Mouse (Mus musculus) skeletal muscle tissue, adult 2 months (tissue): ENCODE data around the gene Gm49393.
"Not testable (repeated sequence)": the region's sequence is repeated elsewhere in the genome, so short reads cannot be mapped to it uniquely, and the experiment has no call there.

Experiments used
- DNase-seq: peaks from one replicate; pipeline ENCODE4 v3.0.0-alpha.2; 2012; ENCODE audit warnings: low read depth, low spot score

Gm49393 gene

DNA sequence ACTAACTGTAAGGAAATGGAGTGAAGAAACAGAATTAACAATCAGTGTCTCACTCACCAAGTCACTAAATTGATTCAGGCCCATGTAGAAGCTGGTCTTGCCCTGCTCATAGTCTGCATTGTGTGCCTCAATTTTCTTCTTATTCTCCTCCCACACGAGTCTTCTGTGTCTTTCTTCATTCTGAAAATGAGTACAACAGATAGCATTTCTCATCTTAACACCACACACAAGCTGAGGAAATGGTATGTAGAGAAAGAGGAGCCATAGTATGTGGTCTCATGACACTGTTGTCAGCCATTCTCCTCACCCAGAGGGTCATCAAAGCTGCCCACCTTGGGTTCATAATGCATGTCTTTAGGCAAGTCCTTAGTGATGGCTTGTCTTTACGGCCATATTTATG lies at the start of gene Gm49393:
TSS of gene Gm49393 (minus strand) at position 101 of the 400 bp plus-strand sequence.
- not testable (repeated sequence) for DNase-seq

DNA sequence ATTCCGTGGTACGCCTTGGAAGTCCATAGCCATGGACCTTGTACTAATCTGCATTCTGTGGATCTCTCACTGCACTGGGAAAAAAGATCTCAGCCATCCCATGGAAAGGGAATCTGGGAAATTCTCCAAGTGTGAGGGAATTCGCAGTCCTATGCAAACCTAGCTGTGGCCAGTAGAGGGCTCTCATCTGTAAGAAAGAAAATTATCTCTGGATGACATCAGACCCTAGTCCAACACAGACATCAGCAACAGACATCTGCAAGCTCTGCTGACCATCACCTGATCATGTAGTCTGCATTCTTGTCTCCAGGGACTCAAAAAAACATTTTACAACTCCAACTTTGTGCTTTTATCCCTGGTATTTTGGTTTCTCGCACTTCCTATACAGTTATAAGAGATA lies 36.9 kb upstream of the Gm49393 start:
- not testable (repeated sequence) for DNase-seq

DNA sequence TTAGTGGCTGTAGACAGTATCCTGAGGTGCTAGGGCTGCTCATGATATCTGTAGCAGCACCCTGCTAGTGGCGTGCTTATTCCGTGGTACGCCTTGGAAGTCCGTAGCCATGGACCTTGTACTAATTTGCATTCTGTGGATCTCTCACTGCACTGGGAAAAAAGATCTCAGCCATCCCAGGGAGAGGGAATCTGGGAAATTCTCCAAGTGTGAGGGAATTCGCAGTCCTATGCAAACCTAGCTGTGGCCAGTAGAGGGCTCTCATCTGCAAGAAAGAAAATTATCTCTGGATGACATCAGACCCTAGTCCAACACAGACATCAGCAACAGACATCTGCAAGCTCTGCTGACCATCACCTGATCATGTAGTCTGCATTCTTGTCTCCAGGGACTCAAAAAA lies 28.6 kb upstream of the Gm49393 start:
- not testable (repeated sequence) for DNase-seq

DNA sequence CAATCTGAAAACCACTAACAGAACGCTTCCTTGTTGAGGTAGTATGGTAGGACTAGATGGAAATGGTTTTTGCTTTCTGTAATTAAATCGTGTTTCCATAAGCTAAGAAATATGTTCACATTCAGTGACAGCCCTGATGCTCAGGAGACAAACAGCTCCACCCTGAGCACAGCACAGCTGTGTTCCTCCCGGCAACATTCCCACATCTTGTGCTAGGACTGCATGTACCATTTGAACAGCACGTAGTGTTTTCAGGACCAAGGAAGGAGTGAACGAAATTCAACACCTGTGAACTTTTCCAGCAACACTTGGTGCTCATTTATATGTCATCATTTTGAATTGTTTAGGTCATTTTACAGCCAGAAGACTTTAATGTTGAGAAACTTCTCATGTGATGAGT lies 26.3 kb upstream of the Gm49393 start:
- no peak for DNase-seq

DNA sequence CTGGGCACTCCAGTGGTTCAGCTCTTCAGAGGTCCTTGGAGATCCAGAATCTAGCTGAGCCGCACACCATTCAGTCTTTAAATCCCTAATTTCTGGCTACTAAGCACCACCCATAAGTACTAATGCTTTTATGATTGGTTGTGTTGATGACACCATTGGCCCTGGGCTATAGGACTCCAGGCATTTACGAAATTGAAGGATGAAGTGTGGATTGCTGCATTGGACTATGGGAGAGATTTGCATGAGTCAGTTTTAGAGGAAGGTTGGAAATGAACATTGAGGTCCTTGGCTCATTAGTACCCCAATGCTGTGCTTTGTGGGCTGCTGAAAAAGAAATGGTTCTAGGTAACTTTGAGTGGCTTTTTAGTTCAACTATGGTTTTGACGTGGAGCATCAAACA lies 6.5 kb upstream of the Gm49393 start, which contains the start of gene Tpbpa:
TSS of gene Tpbpa (minus strand) at position 101 of the 400 bp plus-strand sequence.
- not testable (repeated sequence) for DNase-seq

DNA sequence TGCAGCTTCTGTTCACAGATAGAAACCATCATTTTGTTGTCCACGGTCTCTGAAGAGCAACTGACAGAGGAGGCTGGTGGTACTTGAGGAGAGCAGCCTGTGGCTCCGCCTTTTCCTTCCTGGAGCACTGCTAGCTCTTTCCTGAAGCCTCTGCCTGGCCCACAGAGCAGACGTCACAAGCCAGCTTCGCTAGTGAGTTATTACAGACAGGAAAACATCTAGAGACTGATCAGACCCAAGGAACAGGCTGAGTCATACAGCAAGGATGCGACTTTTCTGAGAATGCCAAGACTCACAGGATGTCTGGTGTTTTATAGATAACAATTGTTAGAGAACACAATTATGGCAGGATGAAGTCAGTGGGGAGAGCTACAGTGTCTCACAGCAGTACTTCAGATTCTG lies 1.1 kb upstream of the Gm49393 start, which contains the start of the genes Gm49391 and Ctla2a:
TSS of gene Gm49391 (minus strand) at position 72 of the 402 bp plus-strand sequence.
TSS of gene Ctla2a (minus strand) at position 126 of the 402 bp plus-strand sequence.
- DNase-seq = peak; percentile 27

DNA sequence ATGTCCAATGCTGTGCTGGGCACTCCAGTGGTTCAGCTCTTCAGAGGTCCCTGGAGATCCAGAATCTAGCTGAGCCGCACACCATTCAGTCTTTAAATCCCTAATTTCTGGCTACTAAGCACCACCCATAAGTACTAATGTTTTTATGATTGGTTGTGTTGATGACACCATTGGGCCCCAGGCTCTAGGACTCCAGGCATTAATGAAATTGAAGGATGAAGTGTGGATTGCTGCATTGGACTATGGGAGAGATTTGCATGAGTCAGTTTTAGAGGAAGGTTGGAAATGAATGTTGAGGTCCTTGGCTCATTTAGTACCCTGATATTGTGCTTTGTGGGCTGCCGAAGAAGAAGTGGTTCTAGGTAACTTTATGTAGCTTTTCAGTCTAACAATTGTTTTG lies 30.6 kb downstream of the Gm49393 start, which contains the start of gene Tpbpb:
TSS of gene Tpbpb (minus strand) at position 101 of the 400 bp plus-strand sequence.
- DNase-seq = not testable (repeated sequence)

DNA sequence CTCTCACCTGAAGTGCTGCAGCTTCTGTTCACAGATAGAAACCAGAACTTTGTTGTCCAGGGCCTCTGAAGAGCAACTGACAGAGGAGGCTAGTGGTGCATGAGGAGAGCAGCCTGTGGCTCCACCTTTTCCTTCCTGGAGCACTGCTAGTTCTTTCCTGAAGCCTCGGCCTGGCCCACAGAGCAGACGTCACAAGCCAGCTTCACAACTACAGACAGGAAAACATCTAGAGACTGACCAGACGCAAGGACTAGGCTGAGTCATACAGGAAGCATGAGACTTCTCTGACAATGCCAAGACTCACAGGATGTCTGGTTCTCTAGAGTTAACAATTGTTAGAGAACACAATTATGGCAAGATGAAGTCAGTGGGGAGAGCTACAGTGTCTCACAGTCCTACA lies 38.1 kb downstream of the Gm49393 start, which contains the start of gene Ctla2b:
TSS of gene Ctla2b (minus strand) at position 120 of the 400 bp plus-strand sequence.
- peak; percentile 58 for DNase-seq

DNA sequence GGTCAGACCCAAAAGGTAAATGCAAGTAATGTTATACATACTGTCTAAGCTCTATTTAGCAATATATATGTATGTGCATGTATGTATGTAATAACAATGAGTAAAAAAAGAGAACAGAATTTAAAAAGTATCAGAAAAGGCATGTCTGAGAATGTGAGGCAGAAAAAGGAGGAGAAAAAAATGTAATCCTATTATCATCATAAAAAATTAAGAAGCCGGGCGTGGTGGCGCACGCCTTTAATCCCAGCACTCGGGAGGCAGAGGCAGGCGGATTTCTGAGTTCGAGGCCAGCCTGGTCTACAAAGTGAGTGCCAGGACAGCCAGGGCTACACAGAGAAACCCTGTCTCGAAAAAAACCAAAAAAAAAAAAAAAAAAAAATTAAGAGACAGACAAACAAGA lies 38.6 kb downstream of the Gm49393 start, which contains the start of gene Gm49392:
TSS of gene Gm49392 (minus strand) at position 101 of the 400 bp plus-strand sequence.
- DNase-seq = not testable (repeated sequence)

DNA sequence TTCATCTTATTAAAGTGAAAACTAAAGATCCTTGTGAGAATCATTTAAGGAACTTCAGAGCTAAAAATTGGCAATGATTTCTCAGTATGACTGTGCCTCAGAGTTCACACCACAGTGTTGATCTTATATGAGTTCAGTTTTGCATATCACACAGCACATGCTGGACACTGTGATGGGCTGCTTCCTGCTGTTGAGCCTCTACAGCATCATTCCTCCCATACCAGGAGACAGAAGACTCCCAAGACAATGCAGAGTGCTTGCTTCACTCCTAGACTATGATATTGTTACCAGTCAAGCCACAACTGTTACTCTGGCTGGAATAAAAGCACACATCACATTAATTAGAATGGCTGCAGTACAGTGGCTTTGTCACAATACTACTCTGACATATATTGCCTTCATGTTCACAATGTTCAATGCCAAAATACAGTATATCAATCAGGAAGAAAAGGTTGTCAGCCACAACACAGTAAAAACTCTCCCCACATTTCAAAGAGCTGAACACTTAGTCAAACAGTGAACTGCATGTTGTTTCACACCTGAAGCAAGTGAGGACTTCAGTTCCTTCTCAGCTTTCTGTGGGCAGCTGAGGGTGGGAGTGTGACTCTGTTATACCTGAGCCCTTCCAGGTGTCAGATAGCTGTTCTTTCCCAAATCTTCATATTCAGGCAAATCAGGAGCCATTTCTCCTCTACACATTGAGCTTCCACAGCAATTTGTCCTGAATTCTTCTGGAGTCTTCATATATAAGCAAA lies 39.8 kb downstream of the Gm49393 start:
- DNase-seq = no peak

DNA sequence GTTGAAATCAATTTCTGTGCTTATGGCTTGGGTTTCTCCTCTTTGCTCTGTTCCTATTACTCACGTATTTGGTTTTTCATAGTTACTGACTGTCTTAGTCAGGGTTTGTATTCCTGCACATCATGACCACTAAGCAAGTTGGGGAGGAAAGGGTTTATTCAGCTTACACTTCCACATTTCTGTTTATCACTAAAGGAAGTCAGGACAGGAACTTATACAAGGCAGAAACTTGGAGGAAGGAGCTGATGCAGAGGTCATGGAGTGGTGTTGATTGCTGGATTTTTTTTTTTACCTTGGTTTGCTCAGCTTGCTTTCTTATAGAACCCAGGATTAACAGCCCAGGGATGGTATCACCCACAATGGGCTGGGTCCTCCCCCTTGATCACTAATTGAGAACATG lies 43.1 kb downstream of the Gm49393 start:
- DNase-seq = no peak

DNA sequence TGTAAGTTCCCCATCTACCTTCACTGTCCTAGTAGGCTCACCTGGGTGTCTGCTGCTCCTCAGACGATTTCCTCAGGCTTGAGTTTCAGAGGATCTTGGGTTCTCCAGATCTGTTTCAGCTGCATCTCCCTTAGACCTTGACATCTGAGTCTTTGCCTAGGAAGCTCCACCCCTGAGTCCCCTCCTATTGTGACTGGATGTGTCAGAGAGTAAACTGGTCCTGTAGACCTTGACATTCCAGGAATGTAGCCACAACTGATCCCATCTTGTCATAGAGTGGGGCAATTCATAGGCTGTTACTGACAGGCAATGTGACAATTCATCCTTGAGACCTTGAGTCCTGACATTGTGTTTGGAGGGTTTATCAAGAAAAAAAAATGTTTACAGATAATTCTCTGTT lies 71.1 kb downstream of the Gm49393 start, which contains the start of gene 4930486L24Rik:
TSS of gene 4930486L24Rik (minus strand) at position 195 of the 400 bp plus-strand sequence.
- DNase-seq = no peak

DNA sequence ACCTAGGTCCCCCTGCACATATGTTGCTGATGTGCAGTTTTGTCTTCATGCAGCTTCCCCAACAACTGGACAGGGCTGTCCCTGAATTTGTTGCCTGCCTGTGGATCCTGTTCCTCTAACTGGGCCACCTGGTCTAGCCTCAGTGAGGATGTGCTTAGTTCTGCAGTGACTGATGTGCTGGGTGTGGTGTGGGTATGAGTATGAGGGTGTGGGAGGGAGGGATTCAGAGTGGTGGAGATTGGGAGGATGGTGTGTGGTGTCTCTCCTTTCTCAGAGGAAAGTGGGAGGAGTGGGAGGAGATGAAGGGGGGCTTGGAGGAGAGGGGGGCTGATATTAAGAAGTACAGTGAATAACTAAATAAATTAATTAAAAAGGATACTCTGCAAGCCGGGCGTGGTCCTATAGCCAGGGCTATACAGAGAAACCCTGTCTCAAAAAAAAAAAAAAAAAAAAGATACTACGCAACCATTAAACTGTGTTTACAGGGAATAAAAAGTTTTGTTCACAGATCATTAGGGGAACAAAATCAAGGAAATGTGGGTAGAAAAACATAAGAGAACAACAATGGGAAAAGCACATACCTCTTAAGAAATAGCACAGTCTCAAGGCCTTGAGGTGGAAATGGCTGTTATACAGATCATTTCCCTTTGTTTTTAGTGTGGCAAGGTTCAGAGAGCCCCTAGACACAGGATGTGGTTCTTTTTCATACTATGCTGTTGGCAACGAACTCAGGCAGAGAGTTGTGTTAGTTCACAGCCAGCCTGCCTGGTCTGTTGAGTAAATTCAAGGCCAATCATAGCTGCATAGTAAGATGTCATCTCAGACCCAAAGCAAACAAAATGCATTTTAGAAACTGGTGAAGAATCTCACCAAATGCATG lies 86.9 kb downstream of the Gm49393 start:
- peak; percentile 17 for DNase-seq

DNA sequence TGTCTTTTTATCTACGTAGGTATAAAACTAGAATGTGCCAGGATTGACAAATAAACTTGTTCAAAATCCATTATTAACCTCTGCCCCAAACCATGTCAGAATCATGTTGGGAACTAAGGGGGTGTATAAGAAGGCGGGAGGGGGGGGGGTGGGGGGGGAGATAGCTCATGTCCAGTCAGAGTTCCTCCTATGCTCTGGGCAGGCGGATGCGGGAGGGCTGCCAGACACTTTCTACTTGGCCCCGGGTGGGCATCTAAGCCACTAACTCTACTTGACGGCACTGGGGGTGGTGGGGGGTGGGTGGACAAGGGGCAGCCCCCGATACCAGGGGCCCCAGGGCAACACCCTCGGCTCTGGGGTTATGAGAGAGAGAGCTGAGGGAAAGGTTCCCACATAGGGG lies 92.2 kb downstream of the Gm49393 start:
- DNase-seq = no peak

DNA sequence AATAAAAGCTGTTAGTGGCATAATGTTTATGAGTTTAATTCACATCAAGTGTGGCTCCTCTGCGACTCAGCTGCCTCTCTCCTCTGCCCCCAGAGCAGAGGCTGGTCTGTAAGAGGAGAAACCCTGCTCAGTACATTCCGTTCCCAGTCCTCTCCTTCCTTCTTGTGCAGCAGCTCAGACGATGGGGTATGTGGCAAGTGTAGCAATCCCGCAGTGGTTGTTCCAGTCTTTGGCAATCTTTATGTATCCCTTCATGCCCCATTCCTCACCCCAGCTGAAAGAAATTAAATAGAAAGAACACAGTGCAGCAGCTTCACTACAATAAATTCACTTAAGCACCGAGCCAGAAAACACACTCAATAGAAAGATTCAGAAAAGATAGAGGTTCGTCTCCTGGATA lies 92.7 kb downstream of the Gm49393 start:
- no peak for DNase-seq

DNA sequence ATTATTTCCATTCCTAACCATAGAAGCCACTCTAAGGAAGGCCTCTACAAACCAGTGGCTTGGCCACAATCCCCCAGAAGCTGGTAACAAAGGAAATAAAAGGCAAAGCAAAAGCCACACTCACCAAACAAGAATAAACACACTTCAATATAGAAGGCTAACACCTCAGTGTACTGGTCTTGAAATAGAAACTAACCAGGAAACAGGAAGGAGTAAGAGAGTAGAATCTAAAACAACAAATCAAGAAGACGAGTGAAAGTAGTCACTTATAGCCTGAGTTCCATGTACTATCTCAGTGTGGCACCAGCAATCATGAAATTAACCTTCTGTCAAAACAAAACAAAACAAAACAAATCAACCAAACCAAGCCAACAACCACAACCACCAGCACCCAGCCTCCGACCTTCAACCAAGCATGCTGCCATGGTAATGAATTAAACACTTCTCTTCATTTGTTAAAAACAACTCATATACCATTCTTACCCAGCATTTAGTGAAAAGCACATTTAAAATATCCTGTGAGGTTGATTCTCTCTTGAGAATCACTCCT lies 96.0 kb downstream of the Gm49393 start:
- DNase-seq = no peak

DNA sequence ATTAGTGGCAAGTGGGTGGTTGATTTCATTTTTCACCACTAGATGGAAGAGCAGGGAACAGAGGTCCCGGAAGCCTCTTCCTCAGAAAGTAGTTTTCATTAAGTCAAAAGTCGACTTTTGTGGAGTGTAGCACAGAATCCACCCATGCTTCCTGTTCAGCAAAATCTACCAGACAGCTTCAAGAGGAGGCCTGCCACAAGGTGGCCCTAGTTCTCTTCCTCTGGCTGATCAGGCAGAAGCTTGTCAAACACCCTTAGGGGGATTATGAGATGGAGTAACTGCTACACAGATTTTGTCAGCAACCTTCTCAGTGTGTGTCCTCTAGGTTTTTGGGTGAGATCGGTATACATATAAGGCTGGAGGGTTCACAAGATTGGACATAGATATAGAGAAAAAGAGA lies 109.3 kb downstream of the Gm49393 start:
- DNase-seq = no peak

DNA sequence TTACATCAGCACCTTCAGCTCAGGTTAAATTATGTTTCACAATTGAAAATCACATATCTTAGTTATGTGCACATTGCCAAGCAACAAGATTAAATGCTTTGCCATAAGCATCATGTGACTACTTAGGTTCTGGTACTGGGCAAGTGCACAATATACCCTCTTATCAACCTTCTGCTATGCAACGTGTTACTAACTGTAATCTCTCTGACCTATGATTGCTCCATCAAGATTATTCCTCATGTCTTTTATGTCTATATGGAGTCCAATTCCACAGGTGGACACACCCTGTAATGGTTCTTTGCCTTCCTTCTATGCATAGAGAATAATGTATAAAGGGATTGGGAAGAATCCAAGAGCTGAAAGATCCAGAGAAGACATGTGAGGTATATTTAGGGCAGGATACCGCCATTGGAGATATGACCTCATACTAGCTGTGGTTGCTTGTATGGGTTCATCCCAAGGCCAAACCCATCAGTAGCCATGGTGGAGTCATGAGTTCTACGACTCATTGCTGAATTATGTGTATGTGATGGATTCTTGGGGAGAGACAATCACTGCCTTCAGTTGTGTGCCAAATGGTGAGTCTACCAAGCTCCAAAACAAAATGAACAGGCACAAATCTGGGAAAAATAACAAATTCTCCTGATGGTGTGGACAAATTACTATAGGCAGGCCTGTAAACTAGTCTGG lies 114.8 kb downstream of the Gm49393 start:
- no peak for DNase-seq

DNA sequence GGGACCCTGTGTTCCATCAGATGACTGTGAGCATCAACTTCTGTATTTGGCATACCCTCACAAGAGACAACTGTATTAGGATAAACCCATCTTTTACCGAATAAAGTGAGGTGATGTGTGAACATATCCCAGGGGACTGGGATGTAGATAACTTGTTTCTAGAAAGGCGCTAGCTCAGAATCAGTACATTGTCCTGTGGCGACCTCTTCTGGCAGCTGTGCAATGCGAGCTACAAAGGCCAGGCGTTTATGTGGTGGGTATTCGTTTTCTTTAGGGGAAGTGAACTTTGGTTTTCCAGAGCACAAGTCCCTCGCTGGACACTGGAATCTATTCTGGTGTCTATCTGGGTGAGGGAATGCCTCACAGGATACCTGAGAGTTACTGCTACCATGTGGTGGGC lies 115.9 kb downstream of the Gm49393 start:
- no peak for DNase-seq

DNA sequence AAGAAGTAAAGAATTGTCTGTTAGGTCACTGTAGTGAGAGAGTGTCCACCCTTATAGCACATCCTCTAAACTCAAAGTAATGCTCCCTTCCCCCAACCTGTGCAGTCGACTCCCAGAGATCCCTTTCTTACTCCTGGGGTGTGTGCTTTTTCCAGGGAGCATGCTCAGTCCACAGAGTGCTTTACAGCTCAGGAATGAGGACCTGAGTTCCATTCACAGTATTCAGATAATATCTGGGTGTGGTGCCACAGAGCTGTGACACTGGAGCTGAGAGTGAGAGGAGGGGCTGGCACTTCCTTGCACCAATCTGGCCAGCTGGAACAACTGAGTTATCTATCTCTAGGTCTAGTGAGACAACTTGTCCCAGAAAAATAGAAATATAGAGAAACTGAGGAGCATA lies 121.7 kb downstream of the Gm49393 start:
- DNase-seq = no peak

DNA sequence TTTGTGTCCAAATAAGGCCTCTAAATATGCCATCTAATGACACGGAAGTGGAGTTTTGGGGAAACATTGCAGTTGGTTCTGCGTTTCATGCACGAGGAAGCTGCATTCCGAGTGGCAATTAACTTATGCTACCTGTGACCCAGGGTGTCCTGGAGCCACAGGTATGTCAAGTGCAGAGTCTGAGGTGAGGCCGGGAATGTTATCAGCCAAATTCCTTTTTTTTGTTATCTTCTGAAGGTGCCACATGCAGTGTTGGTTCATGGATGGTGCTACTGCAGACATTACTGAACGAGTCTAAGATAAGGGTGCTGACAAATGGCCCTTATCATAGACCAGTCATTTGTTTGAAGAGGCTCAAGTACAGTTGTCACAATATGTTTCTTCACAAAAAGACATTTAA lies 122.6 kb downstream of the Gm49393 start:
- no peak for DNase-seq
